Mouse (Mus musculus) spleen, adult 12 weeks (tissue): Measurements from ENCODE around the gene Afg3l1.
"Not testable (repeated sequence)": the region's sequence is repeated elsewhere in the genome, so short reads cannot be mapped to it uniquely, and the experiment has no call there.

Experiments used
- DNase-seq: peaks from one replicate; pipeline ENCODE4 v3.0.0; 2022; ENCODE audit warnings: low spot score

Gene Afg3l1

DNA sequence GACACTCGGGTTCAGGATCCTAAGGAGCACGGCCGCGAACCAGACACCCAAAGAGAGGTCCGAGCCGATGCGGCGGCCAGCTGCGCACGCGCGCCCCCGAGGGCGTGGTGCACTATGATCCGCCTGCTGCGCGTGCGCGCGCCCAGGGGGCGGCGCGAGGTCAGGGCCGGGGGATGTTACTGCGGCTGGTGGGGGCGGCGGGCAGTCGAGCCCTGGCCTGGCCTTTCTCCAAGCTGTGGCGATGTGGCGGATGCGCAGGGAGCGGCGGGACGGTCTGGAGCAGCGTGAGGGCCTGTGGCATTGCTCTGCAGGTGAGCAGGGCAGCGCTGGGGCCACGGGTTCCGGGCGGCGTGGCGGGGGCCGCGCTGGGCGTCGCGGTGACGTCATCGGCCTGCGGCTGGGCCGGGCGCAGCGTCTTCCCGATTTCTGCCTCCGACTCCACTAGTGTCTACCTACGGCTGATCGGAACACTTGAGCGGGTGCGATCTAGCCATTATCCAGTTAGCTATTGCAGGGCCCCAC lies at the start of gene Afg3l1:
Afg3l1 (plus strand) TSS at position 167 of the 522 bp plus-strand sequence.
- peak; percentile 95 for DNase-seq

- no peak for DNase-seq
Observed at GRCm38 (mm10) chr8:123428343-123428893, 49.3 kb upstream of the Afg3l1 start.

DNA sequence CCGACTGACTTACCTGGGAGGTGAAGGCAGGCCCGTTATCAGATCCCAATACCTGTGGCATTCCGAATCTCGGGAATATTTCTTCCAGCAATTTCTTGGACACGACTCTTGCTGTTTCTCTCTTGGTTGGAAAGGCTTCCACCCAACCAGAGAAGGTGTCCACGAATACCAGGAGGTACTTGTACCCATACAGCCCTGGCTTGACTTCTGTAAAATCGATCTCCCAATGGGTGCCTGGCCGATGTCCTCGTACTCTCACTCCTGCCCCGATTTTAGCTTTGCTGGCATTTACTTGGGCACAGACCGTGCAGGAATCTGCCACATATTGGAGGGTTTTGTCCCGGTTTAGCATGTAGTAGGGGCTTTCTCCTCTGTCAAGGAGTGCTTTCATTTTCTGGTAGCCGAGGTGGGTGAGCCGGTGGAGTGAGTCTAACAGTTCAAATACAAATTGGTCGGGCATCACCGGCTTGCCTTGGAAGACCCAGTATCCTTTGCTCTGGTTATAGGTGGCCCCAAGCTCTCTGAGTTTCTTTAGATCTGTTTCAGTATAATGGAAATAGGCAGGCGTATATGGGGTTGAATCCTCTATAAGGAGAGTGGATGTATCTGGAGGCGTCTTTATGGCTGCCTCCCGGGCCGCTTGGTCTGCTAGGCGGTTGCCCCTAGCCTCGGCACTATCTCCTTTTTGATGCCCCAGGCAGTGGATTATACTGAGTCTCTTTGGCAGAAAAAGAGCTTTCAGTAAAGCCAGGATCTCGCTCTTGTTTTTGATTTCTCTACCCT lies 48.6 kb upstream of the Afg3l1 start:
- no peak for DNase-seq

- not testable (repeated sequence) for DNase-seq
Observed at GRCm38 (mm10) chr8:123429722-123430013, 48.0 kb upstream of the Afg3l1 start.

DNA sequence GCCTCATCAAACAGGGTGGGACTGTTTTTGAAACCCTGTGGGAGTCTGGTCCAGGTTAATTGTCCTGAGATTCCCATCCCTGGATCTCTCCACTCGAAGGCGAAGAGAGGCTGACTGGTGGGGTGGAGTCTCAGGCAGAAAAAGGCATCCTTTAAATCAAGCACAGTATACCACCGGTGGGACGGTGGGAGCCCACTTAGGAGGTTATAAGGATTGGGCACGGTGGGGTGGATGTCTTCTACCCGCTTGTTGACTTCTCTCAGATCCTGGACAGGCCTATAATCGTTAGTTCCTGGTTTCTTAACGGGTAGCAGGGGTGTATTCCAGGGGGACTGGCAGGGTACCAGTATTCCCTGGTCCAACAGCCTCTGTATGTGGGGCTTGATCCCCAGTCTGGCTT lies 46.8 kb upstream of the Afg3l1 start:
- not testable (repeated sequence) for DNase-seq

- no peak for DNase-seq
Observed at GRCm38 (mm10) chr8:123431616-123432365, 45.9 kb upstream of the Afg3l1 start.

DNA sequence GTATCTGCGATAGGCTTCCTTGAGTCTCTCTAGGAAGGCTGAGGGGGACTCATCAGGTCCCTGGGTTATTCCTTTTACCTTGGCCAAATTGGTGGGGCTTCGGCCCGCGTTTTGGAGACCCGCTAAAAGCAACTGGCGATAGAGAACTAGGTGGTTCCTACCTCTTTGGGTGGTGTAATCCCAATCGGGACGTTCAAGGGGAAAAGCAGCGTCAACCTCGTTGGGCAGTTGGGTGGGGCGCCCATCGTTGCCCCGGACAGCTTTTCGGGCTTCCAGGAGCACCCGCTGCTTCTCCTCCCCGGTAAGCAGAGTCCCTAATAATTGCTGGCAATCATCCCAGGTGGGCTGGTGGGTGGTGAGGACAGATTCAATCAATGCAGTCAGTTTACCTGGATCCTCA lies 45.3 kb upstream of the Afg3l1 start:
- DNase-seq, result no peak

DNA sequence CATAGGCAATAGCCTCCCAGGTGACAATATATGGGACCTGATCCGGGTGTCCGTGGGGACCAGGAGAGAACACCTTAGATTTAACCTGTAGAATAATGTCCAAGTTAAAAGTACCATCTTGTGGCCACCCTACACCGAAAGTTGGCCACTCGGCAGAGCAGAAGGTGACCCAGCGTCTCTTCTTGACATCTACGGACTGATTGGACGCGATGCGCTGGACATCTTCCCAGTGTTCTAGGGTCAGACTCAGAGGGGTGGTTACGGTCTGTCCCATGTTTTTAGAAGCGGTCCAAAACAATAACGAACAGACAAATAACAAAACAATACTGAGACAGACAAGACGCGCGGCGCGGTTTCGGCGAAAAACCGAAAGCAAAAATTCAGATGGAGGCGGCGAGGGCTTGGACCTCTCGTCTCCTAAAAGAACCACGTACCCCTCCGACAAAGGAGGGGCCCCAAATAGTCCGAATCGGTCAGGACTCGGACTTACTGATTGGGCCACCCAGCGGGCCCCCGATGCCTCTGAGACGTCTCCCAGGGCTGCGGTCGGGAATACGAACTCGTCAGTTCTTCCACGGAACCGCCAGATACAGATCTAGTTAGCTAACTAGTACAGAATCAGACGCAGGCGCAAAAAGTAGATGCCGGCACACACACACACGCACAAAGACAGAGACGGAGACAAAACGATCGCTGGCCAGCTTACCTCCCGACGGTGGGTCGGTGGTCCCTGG lies 44.3 kb upstream of the Afg3l1 start:
- not testable (repeated sequence) for DNase-seq

DNA sequence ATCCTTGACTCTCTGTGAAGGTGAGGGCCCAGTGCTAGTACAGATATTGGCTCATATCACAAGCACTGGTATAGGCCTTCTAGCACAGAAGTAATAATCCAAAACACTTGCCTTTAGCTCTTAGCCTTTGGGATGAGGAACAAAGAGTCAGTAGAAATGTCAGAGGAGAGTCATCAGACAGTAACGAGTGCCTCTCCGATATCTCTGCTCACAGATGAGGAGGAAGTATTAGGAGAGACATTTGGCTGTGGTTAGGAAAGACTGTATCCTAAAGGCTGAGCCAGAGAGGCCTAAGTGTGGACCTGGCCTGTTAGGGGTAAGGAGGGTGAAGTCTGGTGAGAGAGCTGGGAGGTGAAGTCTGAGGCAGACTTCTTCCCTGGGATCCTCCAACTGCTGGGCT lies 35.9 kb upstream of the Afg3l1 start:
- DNase-seq, result no peak

GRCm38 (mm10) chr8:123442351-123442750 lies 35.4 kb upstream of the Afg3l1 start:
- DNase-seq, result no peak

DNA sequence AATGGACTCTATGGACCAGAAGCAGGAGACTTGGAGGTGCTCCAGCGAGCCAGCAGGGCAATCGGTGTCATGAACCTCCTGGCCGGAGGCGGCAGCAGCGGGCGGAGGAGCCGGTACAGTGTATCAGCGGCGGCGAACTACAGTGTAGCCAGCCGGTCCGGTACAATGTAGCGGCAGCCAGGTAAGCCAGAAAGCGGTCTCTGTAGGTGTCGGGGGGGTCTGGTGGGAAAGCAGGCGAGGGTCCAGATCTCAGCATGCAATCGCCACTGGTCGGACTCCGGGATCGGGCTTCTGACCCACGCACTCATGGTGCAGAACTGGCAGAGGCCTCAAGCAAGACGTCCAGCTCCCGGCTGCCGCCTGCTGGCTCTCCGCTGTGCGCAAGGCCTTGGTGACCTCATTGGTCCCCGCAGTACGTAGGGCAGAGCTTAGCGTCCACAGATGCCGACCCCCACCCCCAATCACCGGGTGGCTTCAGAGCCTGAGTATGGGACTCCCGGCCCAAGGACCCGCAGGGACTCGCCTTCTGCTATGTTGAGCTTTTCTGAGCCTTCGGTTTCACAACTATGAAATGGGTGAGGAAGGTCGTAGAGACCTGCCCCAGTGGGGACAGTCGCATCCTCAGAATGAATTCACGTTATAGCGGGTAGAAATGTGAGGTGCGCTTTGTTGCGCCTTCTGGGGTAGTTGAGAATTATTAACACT lies 34.7 kb upstream of the Afg3l1 start:
- DNase-seq, result peak; percentile 90

GRCm38 (mm10) chr8:123443576-123443921 lies 34.2 kb upstream of the Afg3l1 start:
- no peak for DNase-seq

DNA sequence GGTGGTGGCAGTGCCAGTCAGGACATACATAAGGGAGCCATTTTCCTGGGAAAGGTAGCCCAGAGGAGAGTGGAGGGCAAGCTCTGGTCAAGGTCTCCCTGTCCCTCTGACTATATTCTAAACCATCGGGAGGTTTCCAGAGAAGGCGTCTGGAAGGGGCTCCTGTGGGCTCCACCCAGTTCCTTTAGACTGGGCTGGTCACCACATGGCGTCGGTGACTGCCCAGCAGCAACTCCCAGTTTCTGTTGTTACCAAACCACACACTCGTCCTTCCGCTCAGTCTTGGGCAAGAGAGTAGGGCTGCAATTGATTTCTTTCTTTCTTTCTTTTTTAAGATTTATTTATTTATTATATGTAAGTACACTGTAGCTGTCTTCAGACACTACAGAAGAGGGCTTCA lies 33.6 kb upstream of the Afg3l1 start:
- DNase-seq, result no peak

- no peak for DNase-seq
Observed at GRCm38 (mm10) chr8:123445981-123446380, 31.7 kb upstream of the Afg3l1 start.

GRCm38 (mm10) chr8:123446799-123447198 lies 30.9 kb upstream of the Afg3l1 start:
- DNase-seq, result no peak

GRCm38 (mm10) chr8:123450783-123451182 lies 26.9 kb upstream of the Afg3l1 start:
- DNase-seq, result no peak

- not testable (repeated sequence) for DNase-seq
Observed at GRCm38 (mm10) chr8:123451747-123452146, 26.0 kb upstream of the Afg3l1 start.

DNA sequence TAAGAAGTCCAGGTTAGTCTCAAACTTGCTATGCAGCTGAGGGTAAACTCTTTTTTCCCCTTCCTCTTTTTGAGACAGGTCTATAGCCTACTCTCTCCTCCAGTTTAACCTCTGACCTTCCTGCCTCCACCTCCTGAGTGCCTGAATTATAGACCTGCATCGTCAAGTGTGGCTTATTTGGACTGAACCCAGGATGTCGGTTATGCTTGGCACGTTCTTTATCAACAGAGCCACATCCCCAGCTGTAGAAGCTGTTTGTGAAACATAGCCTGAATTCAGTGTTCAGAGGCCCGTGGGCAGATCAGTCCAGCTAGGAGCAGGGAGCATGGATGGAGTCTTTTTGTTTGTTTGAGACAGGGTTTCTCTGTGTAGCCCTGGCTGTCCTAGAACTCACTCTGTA lies 25.6 kb upstream of the Afg3l1 start:
- no peak for DNase-seq

DNA sequence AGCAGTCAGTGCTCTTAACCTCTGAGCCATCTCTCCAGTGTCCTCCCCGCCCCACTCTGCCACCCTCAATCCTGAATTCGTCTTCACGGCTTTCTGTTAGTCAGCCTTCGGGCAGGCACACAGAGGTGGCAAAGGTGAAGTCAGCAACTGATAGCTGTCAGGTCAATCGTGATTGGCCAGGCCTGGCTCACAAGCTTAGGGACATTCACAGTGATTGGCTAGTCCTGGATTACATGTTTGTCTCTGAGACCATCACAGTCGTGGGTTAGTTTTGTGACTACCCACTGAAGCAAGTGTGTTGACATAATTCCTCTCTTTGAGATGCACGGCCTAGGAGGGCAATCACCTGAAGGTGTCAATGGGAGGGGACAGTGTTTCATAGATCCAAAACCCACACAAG lies 24.4 kb upstream of the Afg3l1 start:
- no peak for DNase-seq

DNA sequence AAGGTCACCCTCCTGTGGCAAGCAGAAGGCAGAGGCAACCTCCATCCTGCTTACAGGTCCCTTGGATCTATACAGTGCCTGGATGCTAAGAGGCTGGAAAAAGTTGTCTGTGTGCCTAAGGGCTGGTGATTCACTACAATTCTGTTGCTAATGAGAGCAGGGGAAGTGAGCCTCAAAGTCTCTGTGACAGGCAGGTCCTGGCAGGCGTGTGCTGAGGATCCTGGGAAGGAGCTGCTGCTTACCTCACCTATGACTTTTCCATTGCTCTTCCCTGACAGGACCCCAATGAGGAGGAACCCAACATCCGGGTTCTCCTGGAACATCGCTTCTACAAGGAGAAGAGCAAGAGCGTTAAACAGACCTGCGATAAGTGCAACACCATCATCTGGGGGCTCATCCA lies 23.8 kb upstream of the Afg3l1 start:
- DNase-seq, result no peak

- no peak for DNase-seq
Observed at GRCm38 (mm10) chr8:123454559-123454958, 23.1 kb upstream of the Afg3l1 start.

DNA sequence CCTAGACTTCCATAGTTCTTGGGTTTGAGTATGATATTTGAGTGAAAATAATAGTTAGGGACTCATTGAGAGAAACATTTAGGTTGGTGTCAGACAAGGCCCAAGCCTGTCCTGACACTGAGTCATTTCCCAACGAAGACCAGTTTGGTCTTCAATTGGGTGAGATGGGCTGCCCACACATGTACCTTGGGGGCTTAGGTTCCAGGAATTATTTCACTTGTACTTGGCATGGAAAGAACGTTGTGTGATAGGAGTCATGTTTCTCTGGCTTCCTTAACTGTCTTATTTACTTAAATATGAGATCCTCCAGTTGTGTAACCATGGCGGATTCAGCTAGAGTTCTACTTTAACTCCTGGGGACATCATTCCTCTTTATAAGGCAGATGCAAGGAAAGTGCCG lies 14.1 kb upstream of the Afg3l1 start:
- DNase-seq, result no peak
